Mouse (Mus musculus): ENCODE measurements around the gene Tedc2.
A peak's percentile ranks its signal among the peaks of the same experiment; 100 is the strongest.

The Tedc2 gene

GRCm38 (mm10) chr17:24211631-24212440 is 8.8 kb downstream of the Tedc2 start:
- no peak for DNase-seq

GRCm38 (mm10) chr17:24210591-24210990 is 10.1 kb downstream of the Tedc2 start:
- no peak for DNase-seq

- DNase-seq = no peak
Observed at GRCm38 (mm10) chr17:24209916-24210240, 10.8 kb downstream of the Tedc2 start.

- DNase-seq = no peak
Observed at GRCm38 (mm10) chr17:24209043-24209915, 11.4 kb downstream of the Tedc2 start, which contains the start of gene Ntn3. TSS of gene Ntn3 (minus strand) at chr17:24209531.

GRCm38 (mm10) chr17:24208641-24209042 is 12.0 kb downstream of the Tedc2 start:
- no peak for DNase-seq

- no peak for DNase-seq
Observed at GRCm38 (mm10) chr17:24207768-24208640, 12.6 kb downstream of the Tedc2 start.

- no peak for DNase-seq
Observed at GRCm38 (mm10) chr17:24206451-24207351, 13.9 kb downstream of the Tedc2 start.

GRCm38 (mm10) chr17:24205908-24206361 is 14.7 kb downstream of the Tedc2 start:
- DNase-seq = no peak

- DNase-seq = peak; percentile 81 to 82
Observed at GRCm38 (mm10) chr17:24205284-24205888, 15.3 kb downstream of the Tedc2 start, which contains the start of gene Tbc1d24. TSS of gene Tbc1d24 (minus strand) at chr17:24205562.

GRCm38 (mm10) chr17:24204846-24205245 is 15.8 kb downstream of the Tedc2 start:
- DNase-seq = no peak

GRCm38 (mm10) chr17:24203611-24204534 is 16.8 kb downstream of the Tedc2 start:
- no peak for DNase-seq

GRCm38 (mm10) chr17:24203068-24203467 is 17.6 kb downstream of the Tedc2 start:
- no peak for DNase-seq

GRCm38 (mm10) chr17:24201092-24201491 is 19.6 kb downstream of the Tedc2 start:
- DNase-seq = no peak

GRCm38 (mm10) chr17:24199741-24200140 is 20.9 kb downstream of the Tedc2 start:
- DNase-seq = no peak

GRCm38 (mm10) chr17:24199252-24199651 is 21.4 kb downstream of the Tedc2 start:
- no peak for DNase-seq

- no peak for DNase-seq
Observed at GRCm38 (mm10) chr17:24197032-24197824, 23.4 kb downstream of the Tedc2 start.

- DNase-seq = no peak
Observed at GRCm38 (mm10) chr17:24195349-24195748, 25.3 kb downstream of the Tedc2 start.

- DNase-seq = no peak
Observed at GRCm38 (mm10) chr17:24193769-24194168, 26.9 kb downstream of the Tedc2 start.

GRCm38 (mm10) chr17:24193268-24193667 is 27.4 kb downstream of the Tedc2 start:
- no peak for DNase-seq
